Mouse (Mus musculus): ENCODE measurements around the gene Prkar1b.

GRCm38 (mm10) chr5:139145726-139146125, 4.1 kb downstream of the Prkar1b start:
- TF ChIP-seq POLR2A (IDR thresholded peaks at IDR 0.05; ENCODE audit: borderline replicate concordance, extremely low read depth, low read depth, low read length), result no peak
- TF ChIP-seq CTCF (IDR thresholded peaks at IDR 0.05; ENCODE audit: insufficient read depth, low read length), result no peak
